Mouse (Mus musculus): ENCODE measurements around the gene Pi16.

Gene Pi16

GRCm38 (mm10) chr17:29303856-29304255, 13.6 kb upstream of the Pi16 start:
- DNase-seq (ENCODE audit: low spot score in 2 of 2): peak in 1 of 2 experiments; percentile 40

GRCm38 (mm10) chr17:29304376-29305057, 13.0 kb upstream of the Pi16 start:
- peak in 1 of 2 experiments; percentile 52 for DNase-seq (ENCODE audit: low spot score in 2 of 2)

GRCm38 (mm10) chr17:29305058-29305806, 12.2 kb upstream of the Pi16 start:
- DNase-seq (ENCODE audit: low spot score in 2 of 2): peak in 1 of 2 experiments; percentile 38

- DNase-seq (ENCODE audit: low spot score in 2 of 2): peak in 1 of 2 experiments; percentile 35
Observed at GRCm38 (mm10) chr17:29305871-29306270, 11.6 kb upstream of the Pi16 start.

- no peak for DNase-seq (ENCODE audit: low spot score in 2 of 2)
Observed at GRCm38 (mm10) chr17:29310056-29310623, 7.3 kb upstream of the Pi16 start.

- no peak for DNase-seq (ENCODE audit: low spot score in 2 of 2)
Observed at GRCm38 (mm10) chr17:29311602-29312001, 5.9 kb upstream of the Pi16 start.

- DNase-seq (ENCODE audit: low spot score in 2 of 2): no peak
Observed at GRCm38 (mm10) chr17:29312082-29312481, 5.4 kb upstream of the Pi16 start.

- no peak for DNase-seq (ENCODE audit: low spot score in 2 of 2)
Observed at GRCm38 (mm10) chr17:29313300-29313699, 4.2 kb upstream of the Pi16 start.

- DNase-seq (ENCODE audit: low spot score in 2 of 2): no peak
Observed at GRCm38 (mm10) chr17:29315672-29316465, 1.6 kb upstream of the Pi16 start.

GRCm38 (mm10) chr17:29316891-29317290, 589 bp upstream of the Pi16 start:
- no peak for DNase-seq (ENCODE audit: low spot score in 2 of 2)

- no peak for DNase-seq (ENCODE audit: low spot score in 2 of 2)
Observed at GRCm38 (mm10) chr17:29318731-29319250, 1.3 kb downstream of the Pi16 start.

- no peak for DNase-seq (ENCODE audit: low spot score in 2 of 2)
Observed at GRCm38 (mm10) chr17:29319476-29319875, 2.0 kb downstream of the Pi16 start.

- DNase-seq (ENCODE audit: low spot score in 2 of 2): no peak
Observed at GRCm38 (mm10) chr17:29319881-29320639, 2.6 kb downstream of the Pi16 start.

- no peak for DNase-seq (ENCODE audit: low spot score in 2 of 2)
Observed at GRCm38 (mm10) chr17:29321765-29322602, 4.5 kb downstream of the Pi16 start.

GRCm38 (mm10) chr17:29322603-29322962, 5.1 kb downstream of the Pi16 start:
- DNase-seq (ENCODE audit: low spot score in 2 of 2): no peak

GRCm38 (mm10) chr17:29323625-29324024, 6.1 kb downstream of the Pi16 start:
- no peak for DNase-seq (ENCODE audit: low spot score in 2 of 2)

- no peak for DNase-seq (ENCODE audit: low spot score in 2 of 2)
Observed at GRCm38 (mm10) chr17:29325831-29326230, 8.4 kb downstream of the Pi16 start.

- no peak for DNase-seq (ENCODE audit: low spot score in 2 of 2)
Observed at GRCm38 (mm10) chr17:29326531-29327529, 9.3 kb downstream of the Pi16 start.

- no peak for DNase-seq (ENCODE audit: low spot score in 2 of 2)
Observed at GRCm38 (mm10) chr17:29327691-29328090, 10.2 kb downstream of the Pi16 start.

All from spleen, postnatal 10 days (tissue).